Mouse (Mus musculus) olfactory bulb, adult 2 months (tissue): ENCODE measurements around the gene Ptpn11. TPM values are rescaled to one million over a fixed set of nuclear protein-coding genes. Genes with fewer than 3 reads are reported as not detected.
"Not testable (repeated sequence)": the region's sequence is repeated elsewhere in the genome, so short reads cannot be mapped to it uniquely, and the experiment has no call there.

Experiments
- H3K27ac ChIP-seq: fragments of 200-500 bp; 2 replicates; pipeline ENCODE4 v1.5.1; 2012; ENCODE audit warnings: low read depth, low read length; ENCODE audit not compliant: insufficient read depth
- H3K4me1 ChIP-seq: fragments of 200-500 bp; 2 replicates; pipeline ENCODE4 v1.6.1; 2012; ENCODE audit warnings: low read length; ENCODE audit not compliant: control insufficient read depth, insufficient read depth
- H3K4me3 ChIP-seq: fragments of 200-500 bp; 2 replicates; pipeline ENCODE4 v1.5.1; 2012; ENCODE audit warnings: mild to moderate bottlenecking, low read depth, low read length, moderate library complexity; ENCODE audit not compliant: insufficient read depth
- CTCF ChIP-seq: fragments of 200-500 bp; IDR thresholded peaks from 2 replicates; pipeline ENCODE4 v1.5.1; 2012; ENCODE audit warnings: low read depth, mild to moderate bottlenecking, low read length, moderate library complexity; ENCODE audit not compliant: insufficient read depth
- POLR2A ChIP-seq: fragments of 200-500 bp; IDR thresholded peaks from 2 replicates; pipeline ENCODE4 v1.6.1; 2012; ENCODE audit warnings: mild to moderate bottlenecking, low read depth, low read length, moderate library complexity; ENCODE audit not compliant: insufficient read depth
- WGBS: fragments of 180-500 bp; shearing (Covaris S2); methylation state at CpG from one replicate; pipeline ENCODE4 v1.1.7; 2018; 5-methylcytosine and 5-hydroxymethylcytosine counted together
- polyA plus RNA-seq: library from polyadenylated mRNA; stranded (reverse); fragments of >200 nt; gene quantifications from 2 replicates; pipeline ENCODE4 v1.2.4, GENCODE M21; 2012; ENCODE audit warnings: low replicate concordance; ENCODE audit not compliant: missing spikeins, insufficient read depth, insufficient read length

Gene Ptpn11
- polyA plus RNA-seq, 1 experiment = not detected

- H3K4me1 ChIP-seq = peaks cover 5% of the 10 kb centered on the region; the same call in 1 of the 2 replicates
- no peak overlapping the region for H3K4me3 ChIP-seq
- H3K27ac ChIP-seq = no peak overlapping the region
- TF ChIP-seq CTCF (no peak), POLR2A (no peak)
- WGBS = 75% methylated on average over 3 of the region's 3 CpGs
Measured at GRCm38 (mm10) chr5:121226406-121226805, 35.2 kb upstream of the Ptpn11 start.

- Histone ChIP-seq H3K4me1 (peaks cover 5% of the 10 kb centered on the region; the same call in 1 of the 2 replicates), H3K27ac (no peak overlapping the region), H3K4me3 (no peak overlapping the region)
- 83% methylated on average over 2 of the region's 2 CpGs for WGBS
- no peak for TF ChIP-seq POLR2A
- TF ChIP-seq CTCF = no peak
Measured at GRCm38 (mm10) chr5:121225854-121226253, 34.7 kb upstream of the Ptpn11 start.

GRCm38 (mm10) chr5:121224856-121225255 lies 33.7 kb upstream of the Ptpn11 start:
- WGBS = 56% methylated on average over 3 of the region's 3 CpGs
- no peak overlapping the region for H3K4me3 ChIP-seq
- no peak for TF ChIP-seq CTCF
- TF ChIP-seq POLR2A = no peak
- no peak overlapping the region for H3K27ac ChIP-seq
- H3K4me1 ChIP-seq = peaks cover 3% of the 10 kb centered on the region; the same call in 1 of the 2 replicates

GRCm38 (mm10) chr5:121224020-121224419 lies 32.8 kb upstream of the Ptpn11 start:
- H3K4me1 ChIP-seq, H3K27ac ChIP-seq, H3K4me3 ChIP-seq: not testable (repeated sequence)
- 85% methylated on average over 4 of the region's 4 CpGs for WGBS

- 2% methylated on average over 23 of the region's 23 CpGs for WGBS
- Histone ChIP-seq H3K4me1 (peaks cover 3% of the 10 kb centered on the region; the same call in 1 of the 2 replicates), H3K4me3 (peak overlapping the region; percentile 96), H3K27ac (no peak overlapping the region)
- no peak for TF ChIP-seq POLR2A
- no peak for TF ChIP-seq CTCF
Measured at GRCm38 (mm10) chr5:121221328-121221850, 30.2 kb upstream of the Ptpn11 start.

- TF ChIP-seq CTCF (no peak), POLR2A (no peak)
Measured at GRCm38 (mm10) chr5:121220732-121221301, 29.6 kb upstream of the Ptpn11 start.

GRCm38 (mm10) chr5:121219980-121220731 lies 29.0 kb upstream of the Ptpn11 start, which contains the start of gene Hectd4:
Hectd4 (plus strand) TSS chr5:121220219.
- WGBS = 5% methylated on average over 90 of the region's 90 CpGs
- Histone ChIP-seq H3K27ac (peak within 1 kb of the TSS; percentile 56; the same call in 1 of the 2 replicates), H3K4me3 (peak within 1 kb of the TSS; percentile 96), H3K4me1 (no peaks in the 10 kb centered on the region)
- TF ChIP-seq POLR2A (peak; percentile 87), CTCF (no peak)

More at GRCm38 (mm10) chr5:121220732-121221301, 29.6 kb upstream of the Ptpn11 start:
- H3K4me3 ChIP-seq = peak overlapping the region; percentile 96
- no peaks in the 10 kb centered on the region for H3K4me1 ChIP-seq
- H3K27ac ChIP-seq = peak overlapping the region; percentile 56; the same call in 1 of the 2 replicates
- under 1% methylated on average over 29 of the region's 38 CpGs for WGBS

- no peak for TF ChIP-seq POLR2A
- TF ChIP-seq CTCF = no peak
- no peak overlapping the region for H3K4me3 ChIP-seq
- H3K27ac ChIP-seq = no peak overlapping the region
- WGBS = 84% methylated on average over 1 of the region's 1 CpGs
- H3K4me1 ChIP-seq = no peaks in the 10 kb centered on the region
Measured at GRCm38 (mm10) chr5:121219190-121219589, 28.0 kb upstream of the Ptpn11 start.

GRCm38 (mm10) chr5:121217313-121217634 lies 26.1 kb upstream of the Ptpn11 start:
- H3K4me3 ChIP-seq = no peak overlapping the region
- WGBS = 93% methylated on average over 2 of the region's 2 CpGs
- no peaks in the 10 kb centered on the region for H3K4me1 ChIP-seq
- TF ChIP-seq CTCF (no peak), POLR2A (no peak)
- H3K27ac ChIP-seq = no peak overlapping the region

- not testable (repeated sequence) for H3K27ac ChIP-seq, H3K4me1 ChIP-seq, H3K4me3 ChIP-seq
- WGBS = 91% methylated on average over 9 of the region's 9 CpGs
Measured at GRCm38 (mm10) chr5:121216584-121217312, 25.6 kb upstream of the Ptpn11 start.
